Mouse (Mus musculus): ENCODE measurements around the gene Fam234b. TPM values are rescaled to one million over a fixed set of nuclear protein-coding genes. Genes with fewer than 3 reads are reported as not detected.

Fam234b gene
- 99.6 and 105 TPM in 2 replicates for polyA plus RNA-seq (2015; fragmentation: Nextera tagmentation; extraction: Ambion mirVana)

DNA sequence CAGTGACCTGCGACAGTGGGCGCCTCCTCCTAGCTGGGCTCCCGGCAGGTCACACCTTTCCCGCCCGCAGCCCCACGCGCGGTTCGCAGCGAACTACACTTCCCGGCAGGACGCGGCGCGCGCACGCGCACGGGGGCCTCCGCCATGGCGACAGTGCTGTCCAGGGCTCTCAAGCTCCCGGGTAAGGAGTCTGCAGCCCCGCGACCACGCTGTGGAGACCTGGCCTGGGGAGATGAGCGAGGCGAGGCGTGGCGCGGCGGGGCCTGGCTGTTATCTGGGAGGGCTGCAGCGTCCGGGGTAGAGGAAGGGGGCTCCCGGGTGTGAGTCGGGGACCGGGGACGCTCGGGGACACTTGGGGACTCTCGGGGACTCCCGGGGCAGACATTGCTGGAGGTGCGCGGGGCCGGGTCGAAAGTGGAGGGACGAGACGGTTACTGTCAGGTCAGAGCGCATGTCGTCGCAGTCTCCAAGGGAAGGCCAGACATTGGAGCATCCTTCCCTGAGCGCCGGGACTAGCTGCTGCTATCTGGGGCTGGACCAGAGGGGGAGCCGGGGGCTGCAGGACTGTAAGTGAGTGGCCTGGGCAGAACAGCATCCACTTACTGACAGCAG lies at the start of gene Fam234b, which contains the start of gene Hebp1:
Gene Fam234b, plus strand, starts transcription at position 57 of the 612 bp plus-strand sequence.
Gene Hebp1, minus strand, starts transcription at position 102 of the 612 bp plus-strand sequence.
- H3K9me3 ChIP-seq (replicated peaks) = no peaks in the 10 kb centered on the region
- peak within 1 kb of the TSS; percentile 88 for H3K27ac ChIP-seq (replicated peaks)
- H3K9ac ChIP-seq (replicated peaks) = peak within 1 kb of the TSS; percentile 85
- no peaks in the 10 kb centered on the region for H3K36me3 ChIP-seq
- peaks cover 36% of the 10 kb centered on the region for H3K4me1 ChIP-seq
- H3K4me2 ChIP-seq = peak within 1 kb of the TSS; percentile 88
- ATAC-seq (ENCODE audit: low FRiP score) = peak; percentile 94
- H3K4me3 ChIP-seq (replicated peaks) = peak within 1 kb of the TSS; percentile 73
- WGBS = under 1% methylated on average over 52 of the region's 52 CpGs
- no peaks in the 10 kb centered on the region for H3K27me3 ChIP-seq (replicated peaks)

DNA sequence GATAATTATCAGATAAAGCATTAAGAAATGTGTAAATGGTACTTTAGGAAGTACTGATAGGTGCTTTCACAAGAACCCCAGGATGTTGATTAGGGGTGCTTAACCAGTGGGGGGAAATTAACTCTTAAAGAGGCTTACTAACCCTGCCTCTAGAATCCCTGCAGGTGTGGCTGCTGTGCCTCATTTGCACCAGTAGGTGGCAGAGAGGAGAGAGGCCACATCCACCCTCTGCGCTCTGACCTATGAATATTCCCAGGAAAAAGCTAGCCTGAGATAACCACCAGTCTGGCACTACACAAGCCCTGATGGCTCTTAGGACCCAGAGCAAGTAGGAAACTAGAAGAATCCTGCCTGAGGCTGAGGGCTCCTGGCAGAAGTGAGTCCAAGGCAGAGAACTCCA lies 49.3 kb upstream of the Fam234b start:
- Histone ChIP-seq H3K36me3 (no peaks in the 10 kb centered on the region), H3K9me3 (replicated peaks) (no peaks in the 10 kb centered on the region), H3K4me1 (no peaks in the 10 kb centered on the region), H3K4me2 (no peak overlapping the region), H3K9ac (replicated peaks) (no peak overlapping the region), H3K4me3 (replicated peaks) (no peak overlapping the region), H3K27ac (replicated peaks) (no peak overlapping the region), H3K27me3 (replicated peaks) (no peaks in the 10 kb centered on the region)
- WGBS = 53% methylated on average over 1 of the region's 1 CpGs
- no peak for ATAC-seq (ENCODE audit: low FRiP score)

DNA sequence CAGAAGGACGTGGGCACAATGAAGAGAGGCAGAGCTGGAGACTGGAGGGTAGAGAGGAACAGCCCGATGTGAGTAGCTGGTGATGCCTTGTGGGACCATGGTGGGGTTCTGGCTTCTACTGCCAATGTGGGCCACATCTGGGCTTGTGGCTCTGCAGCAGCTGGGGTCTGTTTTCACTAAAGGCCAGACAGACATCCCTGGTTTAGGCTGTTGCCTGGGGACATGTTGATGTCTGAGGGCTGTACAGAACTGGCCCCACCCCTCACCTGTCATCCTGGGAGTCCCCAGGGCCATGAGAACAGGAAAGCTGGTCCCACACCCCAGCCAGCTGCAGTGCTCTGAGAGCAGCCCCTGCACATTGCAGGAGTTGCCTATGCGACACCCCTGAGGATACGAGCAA lies 48.6 kb upstream of the Fam234b start:
- Histone ChIP-seq H3K27ac (replicated peaks) (no peak overlapping the region), H3K4me1 (no peaks in the 10 kb centered on the region), H3K4me2 (no peak overlapping the region), H3K9ac (replicated peaks) (no peak overlapping the region), H3K27me3 (replicated peaks) (no peaks in the 10 kb centered on the region), H3K9me3 (replicated peaks) (no peaks in the 10 kb centered on the region), H3K36me3 (no peaks in the 10 kb centered on the region), H3K4me3 (replicated peaks) (no peak overlapping the region)
- no peak for ATAC-seq (ENCODE audit: low FRiP score)
- 80% methylated on average over 4 of the region's 4 CpGs for WGBS

DNA sequence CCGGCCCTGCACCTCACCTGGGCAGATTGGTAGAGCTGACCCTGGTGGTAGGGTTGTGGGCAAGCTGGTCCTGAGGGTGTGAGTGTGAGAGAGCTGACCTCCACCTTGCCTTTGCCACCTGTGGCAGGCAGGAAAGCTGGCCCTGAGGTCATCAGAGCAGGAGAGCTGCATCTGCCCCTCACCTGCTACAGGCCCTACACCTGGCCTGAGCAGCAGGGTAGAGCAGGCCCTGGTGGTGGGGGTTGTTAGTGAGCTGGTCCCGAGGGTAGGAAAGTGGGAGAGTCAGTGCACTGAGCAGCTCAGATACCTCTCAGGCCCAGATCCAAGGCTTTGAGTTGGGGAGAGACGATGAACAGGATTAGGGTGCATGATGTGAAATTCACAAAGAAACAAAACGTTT lies 48.1 kb upstream of the Fam234b start:
- Histone ChIP-seq H3K9ac (replicated peaks) (no peak overlapping the region), H3K36me3 (no peaks in the 10 kb centered on the region), H3K4me2 (no peak overlapping the region), H3K4me1 (no peaks in the 10 kb centered on the region), H3K27ac (replicated peaks) (no peak overlapping the region), H3K4me3 (replicated peaks) (no peak overlapping the region), H3K9me3 (replicated peaks) (no peaks in the 10 kb centered on the region), H3K27me3 (replicated peaks) (no peaks in the 10 kb centered on the region)
- ATAC-seq (ENCODE audit: low FRiP score) = peak; percentile 16; the same call in 1 of the 2 replicates
- WGBS = 79% methylated on average over 4 of the region's 4 CpGs

DNA sequence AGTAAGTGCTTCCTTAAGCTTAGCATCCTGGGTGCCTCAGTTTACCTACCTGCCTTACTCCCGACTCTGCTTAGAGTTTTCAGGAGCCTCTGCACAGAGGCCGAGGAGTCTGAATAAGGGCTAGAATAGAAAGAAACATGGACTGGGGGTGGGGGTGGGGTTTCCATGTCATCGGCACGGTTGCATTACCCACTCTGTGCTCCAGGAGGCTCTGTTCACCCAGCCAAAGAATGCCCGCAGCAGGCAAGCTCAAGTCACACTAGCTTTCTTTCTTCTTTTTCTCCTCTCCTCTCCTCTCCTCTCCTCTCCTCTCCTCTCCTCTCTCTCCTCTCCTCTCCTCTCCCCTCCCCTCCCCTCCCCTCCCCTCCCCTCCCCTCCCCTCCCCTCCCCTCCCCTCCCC lies 47.5 kb upstream of the Fam234b start:
- Histone ChIP-seq H3K4me2 (no peak overlapping the region), H3K9me3 (replicated peaks) (no peaks in the 10 kb centered on the region), H3K4me1 (no peaks in the 10 kb centered on the region), H3K27me3 (replicated peaks) (no peaks in the 10 kb centered on the region), H3K4me3 (replicated peaks) (no peak overlapping the region), H3K27ac (replicated peaks) (no peak overlapping the region), H3K36me3 (no peaks in the 10 kb centered on the region), H3K9ac (replicated peaks) (no peak overlapping the region)
- no peak for ATAC-seq (ENCODE audit: low FRiP score)
- WGBS = 28% methylated on average over 5 of the region's 5 CpGs

DNA sequence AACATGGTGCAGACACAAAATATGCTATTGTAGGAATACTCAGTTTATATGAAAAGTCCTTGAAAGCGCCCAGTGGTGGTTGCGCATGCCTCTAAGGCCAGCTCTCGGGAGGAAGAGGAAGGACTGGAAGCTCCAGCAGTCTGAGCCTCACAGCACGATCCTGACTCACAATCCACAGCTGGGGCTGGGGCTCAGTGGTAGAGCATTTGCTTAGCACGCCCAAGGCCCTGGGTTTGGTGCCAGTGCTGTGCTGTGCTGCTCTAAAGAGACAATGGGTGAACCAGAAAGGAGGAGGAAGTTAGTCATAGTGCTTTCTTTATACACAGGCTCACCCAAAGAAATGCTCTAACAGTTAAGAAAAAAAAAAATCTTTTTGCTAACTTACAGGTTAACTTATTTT lies 44.1 kb upstream of the Fam234b start:
- Histone ChIP-seq H3K4me2 (no peak overlapping the region), H3K27me3 (replicated peaks) (no peaks in the 10 kb centered on the region), H3K4me1 (no peaks in the 10 kb centered on the region), H3K36me3 (no peaks in the 10 kb centered on the region), H3K9me3 (replicated peaks) (no peaks in the 10 kb centered on the region), H3K27ac (replicated peaks) (no peak overlapping the region), H3K4me3 (replicated peaks) (no peak overlapping the region), H3K9ac (replicated peaks) (no peak overlapping the region)
- ATAC-seq (ENCODE audit: low FRiP score) = no peak
- 89% methylated on average over 5 of the region's 5 CpGs for WGBS

DNA sequence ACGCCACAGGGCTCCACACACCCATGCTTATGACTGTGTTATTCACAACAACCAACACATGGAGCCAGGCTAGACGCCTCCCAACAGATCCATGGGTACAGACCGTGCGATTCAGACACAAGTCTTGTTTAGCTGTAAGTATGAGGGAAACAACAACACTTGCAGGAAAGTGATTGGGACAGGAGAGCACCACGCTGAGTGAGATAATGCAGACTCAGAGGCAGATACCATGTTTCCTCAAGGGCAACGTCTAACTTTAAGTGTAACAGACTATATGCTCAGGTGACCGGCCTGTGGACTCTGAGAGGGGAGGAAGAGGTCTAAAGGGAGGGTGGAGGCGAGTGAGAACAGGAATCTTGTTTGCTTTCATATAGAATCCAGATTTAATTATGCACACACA lies 41.2 kb upstream of the Fam234b start:
- Histone ChIP-seq H3K4me1 (no peaks in the 10 kb centered on the region), H3K4me3 (replicated peaks) (no peak overlapping the region), H3K27me3 (replicated peaks) (no peaks in the 10 kb centered on the region), H3K4me2 (no peak overlapping the region), H3K9ac (replicated peaks) (no peak overlapping the region), H3K27ac (replicated peaks) (no peak overlapping the region), H3K36me3 (no peaks in the 10 kb centered on the region), H3K9me3 (replicated peaks) (no peaks in the 10 kb centered on the region)
- 88% methylated on average over 8 of the region's 8 CpGs for WGBS
- ATAC-seq (ENCODE audit: low FRiP score) = no peak

DNA sequence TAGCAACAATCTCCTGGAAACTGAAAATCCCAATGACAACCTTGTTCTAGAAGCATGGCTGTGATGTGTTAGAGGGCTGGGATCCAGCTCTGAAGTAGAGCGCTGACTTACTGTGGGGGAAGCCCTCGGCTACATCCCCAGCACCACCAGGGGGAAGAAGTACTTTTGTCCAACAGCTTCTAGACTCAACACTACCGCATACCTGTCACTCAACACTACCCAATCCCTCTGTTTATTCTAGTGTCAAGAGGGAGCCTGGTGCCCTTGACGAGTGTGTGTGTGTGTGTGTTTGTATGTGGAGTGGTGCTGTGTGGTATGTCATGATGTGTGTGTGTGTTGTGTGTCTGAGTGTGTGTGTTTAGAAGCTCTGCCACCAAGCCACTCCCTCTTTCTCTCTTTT lies 40.3 kb upstream of the Fam234b start:
- WGBS = 88% methylated on average over 4 of the region's 4 CpGs
- H3K4me2 ChIP-seq = no peak overlapping the region
- no peaks in the 10 kb centered on the region for H3K9me3 ChIP-seq (replicated peaks)
- H3K27me3 ChIP-seq (replicated peaks) = no peaks in the 10 kb centered on the region
- H3K4me3 ChIP-seq (replicated peaks) = no peak overlapping the region
- H3K36me3 ChIP-seq = no peaks in the 10 kb centered on the region
- ATAC-seq (ENCODE audit: low FRiP score) = no peak
- H3K9ac ChIP-seq (replicated peaks) = no peak overlapping the region
- no peak overlapping the region for H3K27ac ChIP-seq (replicated peaks)
- H3K4me1 ChIP-seq = no peaks in the 10 kb centered on the region

DNA sequence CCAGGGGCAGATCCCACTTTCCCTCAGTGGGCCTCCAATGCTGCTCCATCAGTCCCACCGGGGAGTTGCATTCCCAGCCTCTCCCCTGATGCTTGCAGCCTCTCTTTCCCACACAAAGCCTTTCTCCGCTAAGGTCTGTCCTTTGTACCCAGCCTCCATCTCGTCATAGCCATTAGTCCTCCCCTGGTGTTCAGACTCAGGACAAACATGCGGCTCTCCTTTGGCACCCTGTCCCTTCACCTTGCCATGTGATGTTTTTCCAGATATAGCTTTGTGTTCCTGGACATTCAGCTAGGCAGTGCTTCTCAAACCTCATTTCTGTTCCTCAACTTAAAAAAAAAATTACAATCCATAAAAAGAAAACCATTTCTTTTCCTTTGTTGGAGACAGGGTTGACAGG lies 39.3 kb upstream of the Fam234b start:
- Histone ChIP-seq H3K9me3 (replicated peaks) (no peaks in the 10 kb centered on the region), H3K27me3 (replicated peaks) (no peaks in the 10 kb centered on the region), H3K4me3 (replicated peaks) (no peak overlapping the region), H3K4me2 (no peak overlapping the region), H3K27ac (replicated peaks) (no peak overlapping the region), H3K9ac (replicated peaks) (no peak overlapping the region), H3K36me3 (no peaks in the 10 kb centered on the region), H3K4me1 (no peaks in the 10 kb centered on the region)
- ATAC-seq (ENCODE audit: low FRiP score) = no peak
- 39% methylated on average over 4 of the region's 4 CpGs for WGBS

DNA sequence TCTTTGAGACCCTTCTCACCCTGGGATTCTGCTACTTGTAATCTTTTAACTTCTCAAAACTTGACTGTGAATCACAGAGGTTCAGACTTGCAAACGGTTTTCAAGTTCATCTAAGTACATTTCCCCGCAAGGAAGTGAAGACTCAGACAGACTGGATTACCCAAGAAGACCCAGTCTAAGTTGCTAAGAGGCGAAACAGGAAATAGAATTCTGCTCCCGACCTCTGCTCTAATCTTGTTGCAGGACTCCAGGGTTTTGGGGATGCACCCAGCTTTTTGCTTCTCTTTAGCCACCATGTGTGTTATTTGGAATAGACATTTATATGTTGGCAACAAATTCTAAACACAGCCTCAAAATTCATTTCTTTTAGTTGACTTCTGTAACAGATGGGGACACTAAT lies 36.4 kb upstream of the Fam234b start:
- Histone ChIP-seq H3K36me3 (no peaks in the 10 kb centered on the region), H3K4me1 (no peaks in the 10 kb centered on the region), H3K9me3 (replicated peaks) (no peaks in the 10 kb centered on the region), H3K4me3 (replicated peaks) (no peak overlapping the region), H3K27me3 (replicated peaks) (0 out of 2 replicates have a peak, but pooled peaks cover 2% of the 10 kb centered on the region), H3K4me2 (no peak overlapping the region), H3K9ac (replicated peaks) (no peak overlapping the region), H3K27ac (replicated peaks) (no peak overlapping the region)
- WGBS = 71% methylated on average over 4 of the region's 4 CpGs
- no peak for ATAC-seq (ENCODE audit: low FRiP score)

DNA sequence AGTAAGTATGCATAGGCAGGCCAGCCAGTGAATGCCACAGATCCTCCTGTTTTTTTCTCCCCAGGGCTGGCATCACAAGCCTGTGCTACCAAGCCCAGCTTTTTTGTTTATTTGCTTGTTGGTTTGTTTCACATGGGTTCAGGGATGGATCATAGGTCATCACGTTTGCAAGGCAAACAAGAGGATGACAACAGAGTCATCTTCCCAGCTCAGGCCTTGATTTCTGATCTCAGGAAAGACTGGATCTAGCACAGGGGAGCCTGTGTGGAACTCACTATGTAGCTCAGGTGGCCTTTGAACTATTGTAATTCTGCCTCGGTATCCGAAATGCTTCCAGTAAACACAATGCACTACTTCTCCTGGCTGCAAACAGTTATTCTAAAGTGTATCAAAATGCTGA lies 35.5 kb upstream of the Fam234b start:
- ATAC-seq (ENCODE audit: low FRiP score) = no peak
- Histone ChIP-seq H3K27ac (replicated peaks) (no peak overlapping the region), H3K27me3 (replicated peaks) (0 out of 2 replicates have a peak, but pooled peaks cover 5% of the 10 kb centered on the region), H3K9me3 (replicated peaks) (no peaks in the 10 kb centered on the region), H3K4me1 (0 out of 2 replicates have a peak, but pooled peaks cover under 1% of the 10 kb centered on the region), H3K36me3 (no peaks in the 10 kb centered on the region), H3K9ac (replicated peaks) (no peak overlapping the region), H3K4me2 (no peak overlapping the region), H3K4me3 (replicated peaks) (no peak overlapping the region)
- WGBS = 88% methylated on average over 3 of the region's 3 CpGs

DNA sequence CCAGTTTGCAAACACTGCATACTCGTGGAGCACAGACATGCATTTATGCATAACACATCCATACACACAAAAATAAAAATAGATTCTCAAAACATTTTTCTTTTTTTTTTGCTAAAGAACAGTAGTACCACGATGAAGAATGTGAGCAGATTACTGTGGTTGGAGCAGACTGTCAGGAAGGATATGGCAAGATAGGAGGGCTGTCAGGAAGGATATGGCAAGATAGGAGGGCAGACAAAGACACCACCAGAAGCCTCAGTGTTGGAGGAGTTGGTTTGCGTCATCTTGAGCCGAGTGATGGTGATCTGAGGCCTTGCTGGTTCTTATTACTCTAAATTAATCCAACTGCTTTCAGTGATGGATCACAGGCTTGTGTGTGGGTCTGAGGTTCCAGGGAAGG lies 34.9 kb upstream of the Fam234b start:
- 87% methylated on average over 4 of the region's 4 CpGs for WGBS
- no peaks in the 10 kb centered on the region for H3K9me3 ChIP-seq (replicated peaks)
- ATAC-seq (ENCODE audit: low FRiP score) = no peak
- H3K9ac ChIP-seq (replicated peaks) = no peak overlapping the region
- H3K4me1 ChIP-seq = peaks cover 6% of the 10 kb centered on the region; the same call in 1 of the 2 replicates
- H3K4me2 ChIP-seq = no peak overlapping the region
- H3K27me3 ChIP-seq (replicated peaks) = 0 out of 2 replicates have a peak, but pooled peaks cover 6% of the 10 kb centered on the region
- H3K4me3 ChIP-seq (replicated peaks) = no peak overlapping the region
- H3K27ac ChIP-seq (replicated peaks) = no peak overlapping the region
- H3K36me3 ChIP-seq = no peaks in the 10 kb centered on the region

All from neural tube, embryonic 15.5 days (tissue).